Mouse (Mus musculus) limb, embryonic 14.5 days (tissue): ENCODE results near the gene Rubcn. TPM values are rescaled to one million over a fixed set of nuclear protein-coding genes. Genes with fewer than 3 reads are reported as not detected.

Source experiments
- ATAC-seq: fragments of 200-750 bp; cut with Nextera tagmentation; 2 replicates; pipeline ENCODE4 v1.8.0; 2017; ENCODE audit warnings: low read depth, moderate number of reproducible peaks, moderate TSS enrichment; ENCODE audit not compliant: low FRiP score
- DNase-seq: peaks from one replicate; pipeline ENCODE4 v3.0.0-alpha.2; 2015; ENCODE audit warnings: low spot score
- H3K27ac ChIP-seq: fragments of 300-500 bp; sonication (generic); replicated peaks from 2 replicates; pipeline ENCODE4 v1.5.1; 2014; ENCODE audit warnings: low read depth, mild to moderate bottlenecking, low read length, moderate library complexity, mixed read lengths
- H3K27me3 ChIP-seq: fragments of 300-500 bp; sonication (generic); 2 replicates; pipeline ENCODE4 v1.6.1; 2014; ENCODE audit warnings: low read length, mixed read lengths; ENCODE audit not compliant: control insufficient read depth, insufficient read depth
- H3K36me3 ChIP-seq: fragments of 300-500 bp; sonication (generic); 2 replicates; pipeline ENCODE4 v1.6.1; 2014; ENCODE audit warnings: mild to moderate bottlenecking, low read length, moderate library complexity, mixed read lengths; ENCODE audit not compliant: control insufficient read depth, insufficient read depth
- H3K4me1 ChIP-seq: fragments of 300-500 bp; sonication (generic); 2 replicates; pipeline ENCODE4 v1.6.1; 2014; ENCODE audit warnings: antibody characterized with exemption, low read length, mixed read lengths; ENCODE audit not compliant: control insufficient read depth, insufficient read depth
- H3K4me2 ChIP-seq: fragments of 300-500 bp; sonication (generic); replicated peaks from 2 replicates; pipeline ENCODE4 v1.6.1; 2014; ENCODE audit warnings: low read depth, mild to moderate bottlenecking, low read length, moderate library complexity; ENCODE audit not compliant: severe bottlenecking
- H3K4me3 ChIP-seq: fragments of 300-500 bp; sonication (generic); replicated peaks from 2 replicates; pipeline ENCODE4 v1.5.1; 2014; ENCODE audit warnings: low read length
- H3K9ac ChIP-seq: fragments of 300-500 bp; sonication (generic); 2 replicates; pipeline ENCODE4 v1.6.1; 2014; ENCODE audit warnings: mild to moderate bottlenecking, low read depth, low read length, moderate library complexity; ENCODE audit not compliant: severe bottlenecking
- H3K9me3 ChIP-seq: fragments of 300-500 bp; sonication (generic); 2 replicates; pipeline ENCODE4 v1.6.1; 2016; ENCODE audit warnings: low read length; ENCODE audit not compliant: control insufficient read depth
- POLR2A ChIP-seq: fragments of 200-500 bp; IDR thresholded peaks from 2 replicates; pipeline ENCODE4 v1.8.0; 2012; ENCODE audit warnings: inconsistent platforms, mild to moderate bottlenecking, moderate library complexity, borderline replicate concordance; ENCODE audit not compliant: insufficient read depth, insufficient read length; ENCODE audit errors: extremely low read depth
- WGBS: fragments of 180-500 bp; shearing (Covaris S2); extraction: QIAGEN DNeasy Blood & Tissue Kit; methylation state at CpG from one replicate; pipeline ENCODE4 v1.1.7; 2014; 5-methylcytosine and 5-hydroxymethylcytosine counted together
- polyA plus RNA-seq, 2 experiments: library from polyadenylated mRNA; depleted of rRNA in 1 of 2; stranded (reverse) in 1 of 2; unstranded in 1 of 2; fragments of >200 nt; fragmentation: Nextera tagmentation in 1 of 2; extraction: Ambion mirVana in 1 of 2; gene quantifications; 2 replicates each; pipeline versions ENCODE4 v1.2.1 to v1.2.3; 2012 to 2014

Gene Rubcn
- polyA plus RNA-seq, 2 experiments = 19.6 to 35.7 TPM

GRCm38 (mm10) chr16:32795177-32795576 is 82.4 kb downstream of the Rubcn start:
- Histone ChIP-seq H3K27ac (no peak overlapping the region), H3K4me2 (no peak overlapping the region), H3K9ac (no peak overlapping the region), H3K4me3 (no peak overlapping the region), H3K9me3 (no peaks in the 10 kb centered on the region), H3K27me3 (no peaks in the 10 kb centered on the region), H3K36me3 (no peaks in the 10 kb centered on the region), H3K4me1 (no peaks in the 10 kb centered on the region; the same call in 1 of the 2 replicates)
- DNase-seq = no peak
- TF ChIP-seq POLR2A = no peak
- WGBS = 81% methylated on average over 1 of the region's 1 CpGs
- ATAC-seq = no peak

GRCm38 (mm10) chr16:32790056-32790455 is 87.5 kb downstream of the Rubcn start:
- no peaks in the 10 kb centered on the region for H3K4me1 ChIP-seq
- WGBS = 84% methylated on average over 5 of the region's 5 CpGs
- no peak for TF ChIP-seq POLR2A
- DNase-seq (no peak), ATAC-seq (no peak)
- no peak overlapping the region for H3K4me3 ChIP-seq
- no peak overlapping the region for H3K9ac ChIP-seq
- no peaks in the 10 kb centered on the region for H3K27me3 ChIP-seq
- no peak overlapping the region for H3K27ac ChIP-seq
- no peaks in the 10 kb centered on the region for H3K36me3 ChIP-seq
- H3K4me2 ChIP-seq = no peak overlapping the region
- H3K9me3 ChIP-seq = no peaks in the 10 kb centered on the region

- H3K9ac ChIP-seq = no peak overlapping the region
- no peaks in the 10 kb centered on the region for H3K36me3 ChIP-seq
- no peak for DNase-seq
- H3K9me3 ChIP-seq = no peaks in the 10 kb centered on the region
- H3K4me3 ChIP-seq = no peak overlapping the region
- no peak overlapping the region for H3K4me2 ChIP-seq
- ATAC-seq = no peak
- WGBS = 83% methylated on average over 13 of the region's 13 CpGs
- no peak for TF ChIP-seq POLR2A
- H3K27me3 ChIP-seq = no peaks in the 10 kb centered on the region
- H3K4me1 ChIP-seq = no peaks in the 10 kb centered on the region
- no peak overlapping the region for H3K27ac ChIP-seq
These were observed 92.7 kb downstream of the Rubcn start for GRCm38 (mm10) chr16:32784840-32785239.

- no peak overlapping the region for H3K9ac ChIP-seq
- no peaks in the 10 kb centered on the region for H3K27me3 ChIP-seq
- H3K36me3 ChIP-seq = no peaks in the 10 kb centered on the region
- no peaks in the 10 kb centered on the region for H3K9me3 ChIP-seq
- ATAC-seq (no peak), DNase-seq (no peak)
- TF ChIP-seq POLR2A = no peak
- H3K4me3 ChIP-seq = no peak overlapping the region
- WGBS = 26% methylated on average over 5 of the region's 5 CpGs
- H3K27ac ChIP-seq = no peak overlapping the region
- H3K4me2 ChIP-seq = no peak overlapping the region
- no peaks in the 10 kb centered on the region for H3K4me1 ChIP-seq
These were observed 94.1 kb downstream of the Rubcn start for GRCm38 (mm10) chr16:32783324-32784062.

GRCm38 (mm10) chr16:32778956-32779355 is 98.6 kb downstream of the Rubcn start:
- Histone ChIP-seq H3K4me1 (no peaks in the 10 kb centered on the region), H3K4me3 (no peak overlapping the region), H3K4me2 (no peak overlapping the region), H3K27ac (no peak overlapping the region), H3K9me3 (no peaks in the 10 kb centered on the region), H3K27me3 (no peaks in the 10 kb centered on the region), H3K9ac (no peak overlapping the region), H3K36me3 (no peaks in the 10 kb centered on the region)
- no peak for ATAC-seq
- TF ChIP-seq POLR2A = no peak
- no peak for DNase-seq
- 66% methylated on average over 8 of the region's 8 CpGs for WGBS
